Mouse (Mus musculus): ENCODE measurements around the gene Egr2.

GRCm38 (mm10) chr10:67579830-67580229 lies 44.6 kb downstream of the Egr2 start:
- TF ChIP-seq FLI1 (IDR thresholded peaks at IDR 0.05; ENCODE audit: low read length) (no peak), GATA1 (IDR thresholded peaks at IDR 0.05; ENCODE audit: borderline replicate concordance, low read length) (no peak)

Measured in megakaryocyte, embryonic 14.5 days (primary cell).